9 mouse cellular contexts compared by ENCODE assay signal in the genomic region with DNA sequence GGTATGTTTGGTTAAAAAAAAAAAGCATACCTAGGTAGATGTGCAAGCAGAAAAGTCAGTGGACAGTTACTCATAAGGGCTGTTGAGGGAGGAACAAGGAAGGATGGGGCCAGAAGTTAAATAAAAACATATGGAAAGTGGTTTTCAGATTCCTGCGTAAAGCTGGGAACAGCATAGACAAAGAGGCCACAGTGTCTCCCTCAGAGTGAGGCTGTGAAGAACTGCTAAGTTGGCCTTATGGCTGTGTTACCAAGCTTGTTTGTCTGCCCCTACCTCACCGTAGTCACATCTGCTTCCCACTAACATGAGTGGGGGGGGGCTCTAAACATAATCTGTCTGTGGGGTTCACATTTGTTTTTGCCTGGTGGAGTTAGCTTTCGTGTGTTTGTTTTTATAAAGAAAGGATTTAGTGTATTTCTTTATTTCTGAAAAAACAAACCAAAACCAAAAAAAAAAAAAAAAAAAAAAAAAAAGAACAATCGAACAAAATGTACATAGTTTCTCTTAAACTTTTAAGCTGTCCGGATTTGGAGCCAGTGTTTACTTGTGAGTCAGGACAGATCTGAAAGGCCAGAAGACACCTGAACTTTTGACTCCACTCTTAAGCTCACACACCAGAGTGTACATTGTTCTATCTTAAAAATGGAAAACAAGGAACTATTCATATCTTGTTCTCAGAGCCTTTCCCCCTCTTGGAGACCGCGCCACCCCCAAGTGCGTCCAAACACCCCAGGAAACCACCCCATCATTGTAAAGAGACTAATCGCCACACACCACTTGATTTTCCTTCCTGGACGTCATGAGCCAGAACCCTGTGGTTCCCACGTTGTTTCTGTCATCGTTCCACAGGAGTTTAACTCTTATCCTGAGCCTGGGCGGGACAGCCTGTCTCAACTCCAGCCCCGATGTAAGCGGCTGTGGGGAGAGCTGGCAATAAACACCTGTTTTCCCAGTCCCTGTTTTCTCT.
DNase-seq lines count a peak whose midpoint lies in the region; ATAC-seq lines count a peak whose summit lies in the region.
"Had no signal": no experiment of that assay in that cellular context is flagged by ENCODE, and none has a peak within 500 bp of the region (broad histone marks: within the 10 kb centered on the region; RNA-seq: fewer than 3 reads in every experiment).

No protein-coding gene starts in this region.

- H3K4me2 ChIP-seq in heart, embryonic 16.5 days (ENCODE audit: low read depth, low read length) = no peak overlapping the region
- no peak overlapping the region for H3K4me2 ChIP-seq in limb, embryonic 15.5 days

- H3K4me3 ChIP-seq in heart, embryonic 16.5 days (ENCODE audit: low read length) = no peak overlapping the region
- H3K4me3 ChIP-seq in limb, embryonic 15.5 days = no peak overlapping the region

- H3K9ac ChIP-seq in heart, embryonic 16.5 days (ENCODE audit: low read length) = no peak overlapping the region
- no peak overlapping the region for H3K9ac ChIP-seq in limb, embryonic 15.5 days

- H3K9me3 ChIP-seq in heart, embryonic 16.5 days (replicated peaks; ENCODE audit: control insufficient read depth, low read length) = no peaks in the 10 kb centered on the region
- H3K9me3 ChIP-seq in limb, embryonic 15.5 days = no peaks in the 10 kb centered on the region

- 33% methylated on average over 15 of the region's 15 CpGs for WGBS in heart, embryonic 16.5 days
- WGBS in limb, embryonic 15.5 days = 30% methylated on average over 15 of the region's 15 CpGs

- DNase-seq in embryo, embryonic 11 days = peak; percentile 52
- no peak for DNase-seq in embryo, embryonic 9.5 days (ENCODE audit: extremely low spot score)
- peak; percentile 95 for DNase-seq in MEL-GATA-1-ER (ENCODE audit: extremely low read depth, low read depth)
- DNase-seq in frontal cortex, adult 2 months (ENCODE audit: extremely low spot score in 1 of 2, low spot score in 1 of 2) = no peak
- DNase-seq in spleen, adult 12 weeks (ENCODE audit: low spot score) = no peak

- H3K27ac ChIP-seq in heart, embryonic 16.5 days (ENCODE audit: low read length) = peak overlapping the region; percentile 53
- peak overlapping the region; percentile 78 for H3K27ac ChIP-seq in limb, embryonic 15.5 days
- H3K27ac ChIP-seq: macrophage had no signal

- ATAC-seq in heart, embryonic 16.5 days (replicated peaks; ENCODE audit: extremely low read depth, insufficient read depth, low FRiP score) = peak; percentile 63
- ATAC-seq in limb, embryonic 15.5 days (ENCODE audit: insufficient number of reproducible peaks, low FRiP score, low TSS enrichment, low read depth) = no peak; the same call in 1 of the 2 replicates
- no peak for ATAC-seq in erythroblast, adult 5-6 weeks (replicated peaks; ENCODE audit: low FRiP score, poor library complexity, severe bottlenecking)

- H3K36me3 ChIP-seq in heart, embryonic 16.5 days (ENCODE audit: control insufficient read depth, insufficient read depth) = no peaks in the 10 kb centered on the region
- no peaks in the 10 kb centered on the region for H3K36me3 ChIP-seq in limb, embryonic 15.5 days

- H3K4me1 ChIP-seq in heart, embryonic 16.5 days (ENCODE audit: control insufficient read depth, insufficient read depth, low read length) = peaks cover 10% of the 10 kb centered on the region
- peaks cover 44% of the 10 kb centered on the region for H3K4me1 ChIP-seq in limb, embryonic 15.5 days

- H3K27me3 ChIP-seq in heart, embryonic 16.5 days (ENCODE audit: control insufficient read depth, insufficient read depth, low read length) = no peaks in the 10 kb centered on the region
- no peaks in the 10 kb centered on the region for H3K27me3 ChIP-seq in limb, embryonic 15.5 days

Comparison
In these comparisons a context has a peak if more than half of its experiments do, and no peak if none do; other contexts are left out.
1. DNase-seq: peak in embryo, embryonic 11 days (single experiment) and MEL-GATA-1-ER (single experiment); none in embryo, embryonic 9.5 days (single experiment), frontal cortex, adult 2 months (0 of 2) and spleen, adult 12 weeks (single experiment).